Mouse (Mus musculus): ENCODE measurements around the gene Cdc42bpg.

Gene Cdc42bpg

GRCm38 (mm10) chr19:6306137-6306551 lies at the start of gene Cdc42bpg:
Gene Cdc42bpg, plus strand, starts transcription at chr19:6306456.
- in situ Hi-C loops (cut with MboI; ENCODE audit: low pct_unique_long_range_greater_than_20kb in 1 of 2, low sequenced_read_pairs in 2 of 2, unreplicated experiment in 1 of 2), result loop anchor here (5.0 kb wide), 1 partner anchor 34 kb away; no protein-coding TSS in a partner anchor

- in situ Hi-C loops (cut with MboI; ENCODE audit: low pct_unique_long_range_greater_than_20kb in 1 of 2, low sequenced_read_pairs in 2 of 2, unreplicated experiment in 1 of 2), result no loop called here
Measured at GRCm38 (mm10) chr19:6260428-6260827, 45.8 kb upstream of the Cdc42bpg start.

DNA sequence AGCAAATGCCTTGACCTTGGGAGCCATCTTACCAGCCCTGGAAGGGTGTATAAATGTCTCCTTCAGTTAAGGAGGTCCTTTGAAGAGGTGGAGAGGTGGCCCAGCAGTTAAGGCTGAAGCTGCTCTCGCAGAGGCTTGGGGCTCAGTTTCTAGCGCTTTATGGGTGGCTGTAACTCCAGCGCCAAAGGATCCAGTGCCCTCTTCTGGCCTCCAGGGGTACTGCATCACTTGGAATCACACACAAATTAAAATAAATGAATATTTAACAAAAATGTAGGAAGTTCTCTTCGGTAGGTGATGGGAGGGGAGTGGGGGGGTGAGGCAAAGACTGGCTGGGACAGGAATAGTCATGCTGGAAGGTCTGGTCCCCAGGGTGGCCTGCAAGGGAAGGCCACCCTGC lies 45.3 kb upstream of the Cdc42bpg start:
- in situ Hi-C loops (cut with MboI; ENCODE audit: low pct_unique_long_range_greater_than_20kb in 1 of 2, low sequenced_read_pairs in 2 of 2, unreplicated experiment in 1 of 2), result no loop called here

- in situ Hi-C loops (cut with MboI; ENCODE audit: low pct_unique_long_range_greater_than_20kb in 1 of 2, low sequenced_read_pairs in 2 of 2, unreplicated experiment in 1 of 2), result no loop called here
Measured at GRCm38 (mm10) chr19:6261379-6261778, 44.9 kb upstream of the Cdc42bpg start.

DNA sequence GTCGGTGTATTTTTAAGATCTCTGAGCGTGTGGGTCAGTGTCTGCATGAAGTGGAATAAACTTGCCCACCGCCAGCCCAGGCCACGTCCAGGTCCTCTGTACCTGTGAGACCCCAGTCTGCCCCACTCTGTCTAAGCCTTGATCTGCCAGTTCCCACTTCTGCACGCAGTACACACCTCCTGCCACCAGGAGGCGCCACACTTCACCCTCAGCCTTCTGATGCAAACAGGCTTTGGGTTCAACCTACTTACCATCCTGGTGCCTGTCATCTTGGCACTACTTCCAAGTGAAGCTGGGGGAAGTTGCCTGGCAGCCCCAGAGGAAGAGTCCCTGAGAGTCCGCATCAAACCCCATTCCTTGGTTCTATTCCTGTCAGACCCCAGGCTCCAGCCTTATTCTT lies 44.0 kb upstream of the Cdc42bpg start:
- in situ Hi-C loops (cut with MboI; ENCODE audit: low pct_unique_long_range_greater_than_20kb in 1 of 2, low sequenced_read_pairs in 2 of 2, unreplicated experiment in 1 of 2), result no loop called here

DNA sequence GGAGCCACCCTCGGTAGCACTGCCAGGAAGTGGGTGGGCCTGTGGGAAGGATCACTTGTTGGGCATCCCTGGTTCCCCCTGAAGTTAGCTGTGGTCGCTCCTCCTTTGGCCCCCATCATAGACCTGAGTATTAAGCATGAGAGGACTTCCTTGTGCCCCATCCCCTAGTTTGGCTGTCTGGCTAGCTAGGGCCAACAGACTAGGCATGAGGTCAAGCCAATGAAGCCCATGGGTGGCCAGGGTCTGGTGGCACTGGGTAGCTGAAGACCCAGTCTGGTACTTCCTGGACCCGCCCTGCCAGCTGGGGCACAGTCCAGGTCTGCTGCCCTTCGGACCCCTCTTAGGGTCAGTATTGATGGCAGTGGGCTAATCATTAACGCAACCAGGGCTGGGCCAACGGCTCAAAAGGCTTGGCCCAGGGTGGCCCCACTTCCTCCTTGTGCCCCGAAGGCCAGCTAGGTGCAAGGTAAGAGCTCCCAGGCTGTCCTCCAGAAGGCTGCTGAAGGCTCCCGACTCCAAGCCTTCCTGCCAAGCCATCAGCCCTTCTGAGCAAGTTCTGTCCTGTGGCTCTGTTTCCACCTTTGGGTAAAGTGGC lies 43.3 kb upstream of the Cdc42bpg start:
- in situ Hi-C loops (cut with MboI; ENCODE audit: low pct_unique_long_range_greater_than_20kb in 1 of 2, low sequenced_read_pairs in 2 of 2, unreplicated experiment in 1 of 2), result no loop called here

GRCm38 (mm10) chr19:6264200-6264599 lies 42.1 kb upstream of the Cdc42bpg start:
- in situ Hi-C loops (cut with MboI; ENCODE audit: low pct_unique_long_range_greater_than_20kb in 1 of 2, low sequenced_read_pairs in 2 of 2, unreplicated experiment in 1 of 2), result no loop called here

- in situ Hi-C loops (cut with MboI; ENCODE audit: low pct_unique_long_range_greater_than_20kb in 1 of 2, low sequenced_read_pairs in 2 of 2, unreplicated experiment in 1 of 2), result no loop called here
Measured at GRCm38 (mm10) chr19:6264945-6265344, 41.3 kb upstream of the Cdc42bpg start.

DNA sequence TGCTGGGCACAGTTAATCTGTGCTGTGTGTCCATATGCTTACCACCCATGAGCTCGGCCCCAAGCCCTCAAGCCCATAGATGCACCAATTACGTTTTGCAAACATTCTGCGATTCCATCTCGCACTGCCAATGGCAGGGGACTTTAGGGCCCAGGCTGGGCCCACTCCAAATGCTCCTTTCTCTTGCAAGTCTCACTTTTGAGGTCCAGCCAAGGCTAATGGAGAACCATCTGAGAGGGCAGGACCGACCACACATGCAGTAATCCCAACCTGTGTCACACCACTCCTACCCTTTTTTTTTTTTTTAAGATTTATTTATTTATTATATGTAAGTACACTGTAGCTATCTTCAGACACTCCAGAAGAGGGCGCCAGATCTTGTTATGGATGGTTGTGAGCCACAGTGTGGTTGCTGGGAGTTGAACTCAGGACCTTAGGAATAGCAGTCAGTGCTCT lies 40.5 kb upstream of the Cdc42bpg start:
- in situ Hi-C loops (cut with MboI; ENCODE audit: low pct_unique_long_range_greater_than_20kb in 1 of 2, low sequenced_read_pairs in 2 of 2, unreplicated experiment in 1 of 2), result no loop called here

GRCm38 (mm10) chr19:6267306-6268169 lies 38.7 kb upstream of the Cdc42bpg start:
- in situ Hi-C loops (cut with MboI; ENCODE audit: low pct_unique_long_range_greater_than_20kb in 1 of 2, low sequenced_read_pairs in 2 of 2, unreplicated experiment in 1 of 2), result no loop called here

GRCm38 (mm10) chr19:6268170-6268528 lies 38.1 kb upstream of the Cdc42bpg start:
- in situ Hi-C loops (cut with MboI; ENCODE audit: low pct_unique_long_range_greater_than_20kb in 1 of 2, low sequenced_read_pairs in 2 of 2, unreplicated experiment in 1 of 2), result no loop called here

- in situ Hi-C loops (cut with MboI; ENCODE audit: low pct_unique_long_range_greater_than_20kb in 1 of 2, low sequenced_read_pairs in 2 of 2, unreplicated experiment in 1 of 2), result no loop called here
Measured at GRCm38 (mm10) chr19:6268670-6269132, 37.6 kb upstream of the Cdc42bpg start.

DNA sequence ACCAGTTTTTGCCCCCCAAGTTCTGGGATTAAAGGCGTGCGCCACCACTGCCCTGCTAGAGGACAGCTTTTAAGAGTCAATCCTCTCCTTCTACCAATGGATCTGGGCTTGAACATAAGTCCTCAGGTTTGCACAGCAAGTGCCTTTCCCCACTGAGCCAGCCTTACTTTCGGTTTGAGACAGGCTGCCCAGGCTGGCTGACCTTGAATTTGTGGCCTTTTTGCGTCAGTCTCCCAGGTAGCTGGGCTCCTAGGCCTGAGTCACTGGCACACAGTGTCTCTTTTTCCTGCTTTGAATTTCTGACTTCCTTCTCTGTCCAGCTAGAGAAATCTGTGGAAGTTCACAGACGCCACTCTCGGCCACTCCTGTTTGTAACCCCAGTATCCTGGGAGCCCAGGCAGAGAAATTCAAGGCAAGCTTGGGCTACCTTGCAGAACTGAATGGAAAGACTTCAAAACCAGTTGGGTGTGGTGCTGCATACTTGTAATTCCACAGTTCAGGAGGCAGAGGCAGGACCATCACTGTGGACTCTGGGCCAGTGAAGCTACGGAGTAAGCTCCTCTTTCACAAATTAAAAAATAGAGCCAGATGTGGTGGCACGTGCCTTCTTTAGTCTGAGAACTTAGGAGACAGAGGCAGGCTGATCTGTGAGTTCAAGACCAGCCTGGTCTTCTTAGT lies 36.3 kb upstream of the Cdc42bpg start:
- in situ Hi-C loops (cut with MboI; ENCODE audit: low pct_unique_long_range_greater_than_20kb in 1 of 2, low sequenced_read_pairs in 2 of 2, unreplicated experiment in 1 of 2), result loop anchor here (5.0 kb wide), 1 partner anchor 37 kb away; the partner anchor contains the start of gene Cdc42bpg (in 2 of the 2)

DNA sequence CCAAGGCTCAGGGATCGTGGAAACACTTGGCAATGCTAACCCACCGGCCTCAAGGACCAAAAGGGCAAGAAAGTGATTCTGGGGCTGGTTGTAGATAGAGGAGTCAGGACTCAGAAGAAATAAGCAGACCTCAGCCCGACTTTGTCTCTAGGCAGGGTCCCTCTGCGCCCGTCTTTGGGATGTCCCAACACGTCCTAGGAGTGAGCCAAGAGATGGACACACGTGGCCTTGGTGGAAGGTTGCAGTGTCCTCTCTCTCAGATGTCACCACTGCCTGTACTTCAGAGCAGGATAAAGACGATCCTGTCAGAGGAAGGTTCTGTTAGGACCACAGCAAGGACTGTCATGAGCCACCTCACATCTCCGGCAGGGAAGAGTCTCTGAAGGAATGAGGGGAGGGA lies 35.6 kb upstream of the Cdc42bpg start:
- in situ Hi-C loops (cut with MboI; ENCODE audit: low pct_unique_long_range_greater_than_20kb in 1 of 2, low sequenced_read_pairs in 2 of 2, unreplicated experiment in 1 of 2), result loop anchor here (5.0 kb wide), 1 partner anchor 37 kb away; the partner anchor contains the start of gene Cdc42bpg (in 2 of the 2)

GRCm38 (mm10) chr19:6271206-6271605 lies 35.0 kb upstream of the Cdc42bpg start:
- in situ Hi-C loops (cut with MboI; ENCODE audit: low pct_unique_long_range_greater_than_20kb in 1 of 2, low sequenced_read_pairs in 2 of 2, unreplicated experiment in 1 of 2), result loop anchor here (5.0 kb wide), 1 partner anchor 36 kb away; the partner anchor contains the start of gene Cdc42bpg (in 2 of the 2)

DNA sequence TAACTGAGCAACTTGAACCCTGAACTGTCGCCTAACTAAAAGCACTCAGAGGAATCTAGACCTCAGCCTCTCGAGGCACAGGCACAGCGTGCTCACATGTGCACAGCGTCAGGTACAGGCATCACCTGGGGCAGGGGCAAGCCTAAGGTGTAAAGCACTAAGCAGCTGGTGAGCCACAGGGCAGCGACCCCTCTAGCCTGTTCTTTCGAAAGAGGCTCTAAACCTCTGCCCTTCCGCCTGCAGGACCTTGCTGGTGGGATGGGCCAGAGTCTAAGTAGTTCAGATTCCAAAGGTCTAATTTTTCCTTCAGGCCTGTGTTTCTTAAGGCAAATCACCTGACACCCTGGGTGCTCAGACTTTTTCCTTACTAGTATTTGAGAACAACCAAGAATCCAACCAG lies 34.2 kb upstream of the Cdc42bpg start:
- in situ Hi-C loops (cut with MboI; ENCODE audit: low pct_unique_long_range_greater_than_20kb in 1 of 2, low sequenced_read_pairs in 2 of 2, unreplicated experiment in 1 of 2), result loop anchor here (5.0 kb wide), 1 partner anchor 35 kb away; the partner anchor contains the start of gene Cdc42bpg (in 2 of the 2)

DNA sequence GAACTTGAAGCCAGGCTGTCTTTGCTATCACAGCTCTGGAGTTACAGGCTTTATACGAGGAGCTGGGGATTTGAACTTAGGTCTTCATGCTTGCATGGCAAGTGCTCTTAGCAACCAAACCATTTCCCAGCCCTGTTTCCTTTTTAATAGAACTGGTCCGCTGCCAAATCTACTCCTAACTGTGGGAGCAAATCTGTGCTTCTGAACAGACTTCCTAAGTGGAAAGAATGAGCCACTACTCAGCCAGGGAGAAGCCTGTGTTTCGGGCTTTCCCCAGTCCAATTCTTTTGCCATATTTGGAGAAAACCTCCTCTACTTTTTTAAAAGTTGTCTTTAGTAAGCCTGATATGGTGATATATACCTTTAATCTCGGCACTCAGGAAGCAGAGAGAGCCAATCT lies 33.5 kb upstream of the Cdc42bpg start:
- in situ Hi-C loops (cut with MboI; ENCODE audit: low pct_unique_long_range_greater_than_20kb in 1 of 2, low sequenced_read_pairs in 2 of 2, unreplicated experiment in 1 of 2), result loop anchor here (5.0 kb wide), 1 partner anchor 35 kb away; the partner anchor contains the start of gene Cdc42bpg (in 2 of the 2)

DNA sequence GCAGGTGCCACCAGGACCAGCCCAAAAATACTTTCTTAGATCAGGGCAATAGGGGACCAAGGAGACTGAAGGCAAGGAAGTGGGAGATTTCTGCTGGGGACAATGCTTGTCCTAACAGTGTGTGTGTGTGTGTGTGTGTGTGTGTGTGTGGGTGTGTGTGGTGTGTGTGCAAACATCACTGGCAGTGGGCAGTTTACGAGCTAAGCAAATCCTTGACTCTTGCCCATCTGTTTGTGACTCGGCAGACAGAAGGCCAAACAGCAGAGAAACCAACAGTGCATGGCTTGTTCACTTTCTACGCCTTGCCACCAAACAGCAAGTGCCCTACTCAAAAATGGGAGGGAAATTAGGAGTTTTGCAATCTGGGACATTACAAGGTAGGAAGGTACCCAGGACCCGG lies 32.7 kb upstream of the Cdc42bpg start:
- in situ Hi-C loops (cut with MboI; ENCODE audit: low pct_unique_long_range_greater_than_20kb in 1 of 2, low sequenced_read_pairs in 2 of 2, unreplicated experiment in 1 of 2), result loop anchor here (5.0 kb wide), 1 partner anchor 34 kb away; the partner anchor contains the start of gene Cdc42bpg (in 2 of the 2)

All from mouse embryonic stem cell (cell line).